Mouse (Mus musculus) stomach, postnatal 0 days (tissue): ENCODE measurements around the gene Slx4ip.
A peak's percentile ranks its signal among the peaks of the same experiment; 100 is the strongest.

Experiments
- CTCF ChIP-seq: IDR thresholded peaks from 2 replicates; pipeline ENCODE4 v1.5.1; 2016; ENCODE audit warnings: antibody characterized with exemption, low read depth, mild to moderate bottlenecking, moderate library complexity
- EP300 ChIP-seq: optimal IDR thresholded peaks from 2 replicates; pipeline ENCODE3; 2016; ENCODE audit warnings: antibody characterized with exemption

DNA sequence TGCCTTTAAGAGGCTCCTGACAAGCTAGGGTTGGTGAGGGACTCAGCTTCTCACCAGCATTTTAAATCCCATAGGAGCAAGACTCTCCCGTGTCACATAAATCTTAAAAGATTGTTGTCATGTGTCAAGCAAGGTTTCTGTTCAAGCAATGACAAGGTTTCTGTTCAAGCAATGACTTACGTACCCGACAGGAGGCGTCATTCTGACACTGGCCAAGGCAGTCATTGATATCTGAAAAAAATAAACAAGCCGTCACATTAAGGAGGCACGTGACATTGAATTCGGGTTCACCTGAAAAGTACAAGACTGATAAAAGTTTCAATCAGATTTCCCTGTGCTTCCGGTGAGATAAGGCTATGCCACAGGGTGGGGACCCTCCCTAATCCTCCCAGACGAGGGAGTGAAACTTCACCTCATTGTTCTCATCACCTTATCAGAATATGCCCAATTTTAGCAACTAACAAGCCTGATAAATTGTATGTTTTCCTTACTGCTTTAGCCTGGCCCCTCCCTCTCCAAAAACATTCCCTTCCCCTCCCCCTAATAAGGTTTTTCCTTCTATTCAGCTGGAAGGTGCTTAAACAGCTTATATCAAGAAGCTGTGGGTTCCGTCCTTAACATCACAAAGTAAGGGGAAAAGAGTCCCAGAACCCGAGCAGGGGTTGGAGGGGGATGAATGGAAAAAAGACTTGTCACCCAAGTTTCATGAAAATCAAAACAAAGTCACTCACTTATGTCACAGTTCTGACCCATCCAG is 200.9 kb downstream of the Slx4ip start:
- TF ChIP-seq EP300 (no peak), CTCF (peak; percentile 54)
